Mouse (Mus musculus): ENCODE results near the gene Slc4a1ap.

Slc4a1ap gene

DNA sequence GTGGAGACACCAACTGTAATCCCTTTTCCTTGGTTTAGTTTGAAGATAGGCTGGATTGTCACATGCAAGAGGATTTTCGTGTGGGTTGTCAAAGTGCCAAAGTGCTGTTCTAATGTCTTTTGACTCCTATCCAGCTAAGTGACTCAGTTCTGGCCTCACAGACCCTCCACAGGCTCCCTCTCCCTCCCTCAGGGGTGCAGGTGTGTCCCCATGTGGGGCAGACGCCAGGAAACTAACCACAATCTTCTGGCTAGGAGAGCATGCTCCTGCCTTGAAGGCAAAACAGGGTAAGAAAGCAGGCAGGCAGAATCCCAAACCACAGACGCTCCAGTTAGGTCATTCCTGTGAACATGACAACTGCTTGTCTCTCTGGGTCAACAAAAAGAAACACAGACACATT, 79.4 kb downstream of the Slc4a1ap start:
- DNase-seq (ENCODE audit: low read depth): peak; percentile 94

Measured in NIH3T3 (cell line).